Mouse (Mus musculus) gastrocnemius, adult 2 months (tissue): ENCODE measurements around the gene Mecr. TPM values are rescaled to one million over a fixed set of nuclear protein-coding genes. Genes with fewer than 3 reads are reported as not detected.

Experiments
- DNase-seq: peaks from one replicate; pipeline ENCODE4 v3.0.0; 2022
- H3K27ac ChIP-seq: fragments of 200-600 bp; 2 replicates; pipeline ENCODE4 v1.8.1; 2022; ENCODE audit warnings: mild to moderate bottlenecking
- H3K4me3 ChIP-seq: fragments of 200-600 bp; 2 replicates; pipeline ENCODE4 v1.8.1; 2022; ENCODE audit warnings: mild to moderate bottlenecking, moderate library complexity
- CTCF ChIP-seq: fragments of 200-600 bp; IDR thresholded peaks from 2 replicates; pipeline ENCODE4 v1.8.1; 2022; ENCODE audit warnings: antibody characterized with exemption, mild to moderate bottlenecking, moderate library complexity
- intact Hi-C: fragments of 180-260 bp; cut with DNase I; formaldehyde crosslinking; loops from one replicate; pipeline ENCODE4 v1.15.1; 2025
- total RNA-seq, 2 experiments: library from RNA; stranded (reverse); gene quantifications; 2 replicates each; pipeline ENCODE4 v1.2.3; 2021

Mecr gene
- total RNA-seq, 2 experiments from 2014 or later, result 16.3 to 25.4 TPM

DNA sequence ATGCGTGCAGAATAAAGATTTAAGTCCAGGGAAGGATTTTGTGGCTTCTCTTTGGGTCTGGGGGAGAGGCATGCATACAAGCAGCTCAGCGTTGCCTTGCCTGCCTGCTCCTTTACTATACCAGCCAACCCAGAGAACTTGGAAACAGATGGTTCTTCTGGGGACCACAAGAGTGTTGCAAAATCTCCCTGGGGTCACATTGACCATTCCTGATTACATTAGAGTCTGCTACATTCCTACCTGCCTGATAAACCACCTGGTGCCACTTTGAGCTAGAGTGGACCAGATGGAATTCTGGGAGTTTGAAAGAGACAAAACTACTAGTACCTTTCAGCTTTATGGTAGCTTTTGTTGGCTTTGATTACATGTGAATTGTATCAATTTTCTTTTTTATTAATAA, 33.6 kb downstream of the Mecr start:
- H3K27ac ChIP-seq, result peak overlapping the region; percentile 10; the same call in 1 of the 2 replicates
- no peak for TF ChIP-seq CTCF
- no peak for DNase-seq
- intact Hi-C loops, result no loop called here
- H3K4me3 ChIP-seq, result peak overlapping the region; percentile 13; the same call in 1 of the 2 replicates

DNA sequence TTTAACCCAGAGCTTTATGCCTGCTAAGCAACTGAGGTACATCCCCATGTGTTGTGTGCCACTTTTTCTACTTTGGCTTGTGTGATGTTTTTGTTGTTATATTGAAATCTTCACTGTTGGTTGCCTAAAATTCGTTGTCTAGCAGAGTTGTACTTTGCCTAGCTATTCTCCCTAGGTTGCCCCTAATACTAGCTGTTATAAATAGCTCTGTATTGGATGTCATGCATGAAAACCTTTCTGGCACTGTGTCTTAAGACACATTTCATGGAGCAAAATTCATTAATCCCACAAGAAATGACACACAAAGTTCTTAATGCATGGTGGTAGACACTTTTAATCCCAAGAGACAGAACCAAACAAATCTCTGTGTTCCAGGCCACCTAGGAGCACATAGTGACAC, 36.4 kb downstream of the Mecr start:
- Histone ChIP-seq H3K27ac (peak overlapping the region; percentile 78), H3K4me3 (peak overlapping the region; percentile 42)
- no peak for DNase-seq
- intact Hi-C loops, result no loop called here
- no peak for TF ChIP-seq CTCF

DNA sequence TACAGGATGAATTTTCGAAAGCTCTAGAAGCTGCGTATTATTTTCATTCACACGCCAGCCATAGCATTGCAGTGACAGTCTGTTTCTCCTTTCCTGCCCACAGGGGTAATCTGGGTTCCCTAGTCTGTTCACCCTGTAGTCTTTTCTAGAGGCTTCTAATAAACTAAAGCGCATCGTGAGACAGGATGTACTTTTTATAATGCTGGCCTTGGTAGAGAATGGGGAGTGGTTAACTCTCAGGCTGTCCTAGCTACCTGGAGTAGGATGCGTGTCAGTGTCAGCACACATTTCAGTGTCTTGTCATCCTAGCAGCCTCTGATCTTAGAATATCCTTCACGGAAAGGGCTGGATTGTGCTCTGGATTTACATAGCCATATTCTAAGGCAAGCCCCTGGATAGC, 38.0 kb downstream of the Mecr start:
- TF ChIP-seq CTCF, result no peak
- intact Hi-C loops, result no loop called here
- peak overlapping the region; percentile 11; the same call in 1 of the 2 replicates for H3K4me3 ChIP-seq
- no peak for DNase-seq
- H3K27ac ChIP-seq, result peak overlapping the region; percentile 78

DNA sequence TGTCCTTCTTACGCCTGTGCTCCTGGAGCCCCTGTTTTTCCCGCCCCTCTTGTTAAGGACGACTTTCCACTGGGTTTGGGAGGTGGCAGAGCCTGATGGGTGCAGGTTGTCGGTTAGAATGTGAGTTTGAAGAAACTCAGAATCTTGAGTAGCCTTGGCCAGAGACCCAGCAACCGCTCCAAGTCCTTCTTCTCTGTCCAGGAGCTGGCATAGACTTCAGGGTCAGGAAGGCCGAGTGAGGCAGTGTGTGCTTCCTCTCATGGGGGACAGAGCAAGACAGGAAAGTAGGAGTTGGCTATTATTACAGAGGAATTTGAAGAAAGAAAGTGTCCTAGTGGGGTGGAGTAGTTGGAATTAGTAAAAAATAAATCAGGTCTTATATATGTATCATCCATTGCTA, 40.3 kb downstream of the Mecr start:
- DNase-seq, result peak; percentile 64

DNA sequence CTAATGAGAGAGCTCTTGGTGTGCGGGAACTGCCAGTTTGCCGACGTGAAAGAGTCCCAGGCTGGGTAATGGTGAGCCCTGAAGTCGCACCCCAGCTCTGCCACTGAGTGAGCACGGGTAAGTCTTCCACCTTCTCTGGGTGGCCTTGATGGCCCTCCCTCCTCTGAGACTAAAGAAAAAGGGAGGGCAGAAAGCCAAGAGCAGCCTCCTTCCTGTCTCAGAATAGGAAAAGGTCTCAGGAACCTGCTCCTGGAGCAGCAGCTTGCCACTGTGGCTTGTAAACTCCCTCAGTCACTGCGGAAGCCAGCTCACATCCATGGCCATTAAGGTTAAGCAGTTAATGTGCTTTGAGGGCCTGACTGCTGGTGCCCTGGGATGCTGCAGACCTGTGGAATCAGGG, 42.1 kb downstream of the Mecr start:
- peak overlapping the region; percentile 24; the same call in 1 of the 2 replicates for H3K27ac ChIP-seq

More for the DNA sequence above, 40.3 kb downstream of the Mecr start:
- intact Hi-C loops, result no loop called here
- no peak for TF ChIP-seq CTCF
- Histone ChIP-seq H3K27ac (peak overlapping the region; percentile 6), H3K4me3 (peak overlapping the region; percentile 16; the same call in 1 of the 2 replicates)

DNA sequence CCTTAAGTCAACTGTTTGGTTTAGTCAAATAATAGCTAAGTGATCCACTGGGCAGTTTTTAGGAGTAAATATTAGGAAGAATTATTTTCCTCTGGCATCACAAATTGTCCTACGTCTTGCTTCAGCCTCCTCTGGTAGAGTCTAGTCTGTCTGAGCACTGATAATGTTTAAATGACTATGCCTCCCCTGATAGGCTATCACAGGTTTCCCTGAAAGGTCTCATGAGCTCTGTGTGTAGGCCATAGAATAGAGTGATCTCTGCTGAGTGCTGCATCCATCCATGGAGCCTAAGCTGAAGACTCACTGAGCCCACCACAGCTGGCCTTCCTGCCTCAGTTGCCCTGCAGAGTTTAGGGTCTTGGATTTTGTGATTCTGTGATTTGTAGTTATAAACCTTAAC, 45.3 kb downstream of the Mecr start:
- DNase-seq, result no peak
- no peak for TF ChIP-seq CTCF
- no peak overlapping the region for H3K4me3 ChIP-seq
- intact Hi-C loops, result no loop called here
- H3K27ac ChIP-seq, result no peak overlapping the region

More for the DNA sequence above, 42.1 kb downstream of the Mecr start:
- DNase-seq, result no peak
- no peak for TF ChIP-seq CTCF
- no peak overlapping the region for H3K4me3 ChIP-seq
- intact Hi-C loops, result no loop called here

DNA sequence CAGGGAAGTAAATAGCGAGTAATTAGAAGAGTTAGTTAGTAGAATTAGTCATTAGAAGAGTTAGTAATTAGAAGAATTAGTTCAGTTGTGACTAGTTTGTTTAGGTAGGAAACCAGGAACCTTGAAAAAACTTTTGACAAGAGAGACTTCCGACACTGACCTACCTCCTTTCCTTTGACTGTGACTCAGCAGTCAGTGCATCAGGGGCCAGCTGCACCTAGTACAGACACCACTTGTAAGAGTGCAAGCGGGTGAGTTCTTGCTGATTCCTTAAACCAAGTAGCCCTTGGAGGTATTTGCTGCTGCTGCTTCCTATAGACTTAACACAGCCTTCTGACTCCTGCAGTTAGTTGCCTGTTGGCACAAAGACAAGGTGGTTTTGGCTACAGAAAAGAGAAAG, 47.4 kb downstream of the Mecr start:
- no peak overlapping the region for H3K4me3 ChIP-seq
- H3K27ac ChIP-seq, result peak overlapping the region; percentile 20; the same call in 1 of the 2 replicates
- DNase-seq, result no peak
- no peak for TF ChIP-seq CTCF
- intact Hi-C loops, result no loop called here

DNA sequence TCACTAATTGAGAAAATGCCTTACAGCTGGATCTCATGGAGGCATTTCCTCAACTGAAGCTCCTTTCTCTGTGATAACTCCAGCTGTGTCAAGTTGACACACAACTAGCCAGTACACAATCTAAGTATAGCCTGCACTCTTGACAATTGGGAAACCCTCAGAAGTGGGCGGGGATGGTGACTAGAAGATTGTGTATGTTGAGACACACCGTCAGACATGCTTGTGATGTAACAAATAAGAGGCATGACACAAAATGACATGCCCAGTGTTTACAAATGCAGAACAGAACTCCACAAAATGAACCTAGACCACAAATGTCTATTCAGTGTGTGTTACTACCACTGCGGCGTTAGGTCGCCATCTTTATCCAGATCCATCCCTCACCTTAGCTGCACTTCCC, 53.8 kb downstream of the Mecr start:
- no peak for TF ChIP-seq CTCF
- no peak overlapping the region for H3K4me3 ChIP-seq
- no peak overlapping the region for H3K27ac ChIP-seq

DNA sequence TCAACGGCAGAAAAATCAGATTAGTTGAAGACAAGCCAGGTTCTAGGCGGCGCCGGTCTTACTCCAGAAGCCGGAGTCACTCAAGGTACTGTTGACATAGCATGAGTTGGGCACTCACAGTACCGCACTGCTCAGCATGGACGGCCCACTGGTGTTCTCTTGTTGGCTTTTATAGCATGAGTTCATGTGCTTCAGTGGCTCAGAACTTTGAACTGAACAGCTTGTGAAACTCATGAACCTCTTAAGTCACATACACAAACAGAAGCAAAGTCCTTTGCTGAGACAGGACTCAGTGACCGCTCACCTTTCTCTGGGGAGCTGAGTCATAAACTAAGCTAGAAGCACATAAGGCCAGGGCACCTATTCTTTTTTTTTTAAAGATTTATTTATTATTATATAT, 54.5 kb downstream of the Mecr start:
- no peak overlapping the region for H3K27ac ChIP-seq
- peak; percentile 11 for DNase-seq
- no peak overlapping the region for H3K4me3 ChIP-seq
- TF ChIP-seq CTCF, result no peak
- intact Hi-C loops, result no loop called here

More for the DNA sequence above, 53.8 kb downstream of the Mecr start:
- DNase-seq, result no peak
- intact Hi-C loops, result no loop called here

DNA sequence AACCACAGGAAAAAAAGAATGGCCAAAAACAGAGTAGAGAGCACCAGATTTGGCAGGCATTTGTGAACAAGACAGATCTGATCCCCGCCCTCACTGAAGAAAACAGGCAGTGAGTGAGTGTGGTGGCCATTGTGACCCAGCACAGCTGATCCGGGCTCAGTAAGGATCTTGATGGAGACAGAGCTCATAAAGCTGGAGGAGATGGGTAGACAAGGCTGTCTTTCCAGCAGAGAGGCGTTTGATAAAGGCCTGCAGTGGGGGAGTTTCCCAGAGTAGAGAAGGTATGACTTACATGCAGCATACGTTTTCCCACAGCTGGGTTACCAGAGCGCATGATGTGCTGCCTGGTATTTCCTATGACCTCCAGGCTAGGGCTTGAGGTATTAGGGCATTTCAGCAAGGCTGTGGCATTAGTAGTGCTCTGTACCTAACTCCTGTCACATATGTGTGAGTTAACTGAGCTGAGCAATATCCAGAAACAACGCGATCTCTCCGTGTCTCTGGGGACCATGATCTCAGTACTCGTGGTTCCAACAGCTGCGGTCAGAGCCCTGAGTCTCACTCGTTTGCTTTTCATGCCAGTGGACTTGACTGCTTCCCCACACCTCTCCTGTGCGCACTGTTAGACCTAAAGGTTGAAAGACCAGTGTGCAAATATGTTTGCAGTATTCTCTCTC, 55.4 kb downstream of the Mecr start:
- TF ChIP-seq CTCF, result no peak
- intact Hi-C loops, result no loop called here
- peak; percentile 55 for DNase-seq
- peak overlapping the region; percentile 50 for H3K27ac ChIP-seq
- no peak overlapping the region for H3K4me3 ChIP-seq

DNA sequence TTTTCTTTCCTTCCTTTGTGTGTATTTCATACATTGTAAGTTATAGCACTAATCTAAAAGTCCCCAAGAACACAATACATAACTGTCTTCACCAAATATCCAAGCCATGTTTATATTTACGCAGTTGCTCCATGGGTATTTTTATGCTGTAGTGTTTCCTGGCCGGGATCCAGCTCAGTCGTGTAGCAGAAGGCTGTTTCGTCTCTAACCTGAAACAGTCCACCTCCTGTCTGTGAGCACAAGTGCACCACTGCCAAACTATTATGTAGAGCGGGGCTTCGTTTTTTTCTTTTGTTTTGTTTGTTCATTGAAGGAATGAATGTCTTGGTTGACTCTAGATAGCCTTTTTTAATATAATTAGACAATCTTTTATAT, 55.9 kb downstream of the Mecr start:
- Histone ChIP-seq H3K27ac (peak overlapping the region; percentile 50; the same call in 1 of the 2 replicates), H3K4me3 (no peak overlapping the region)
- peak; percentile 43 for DNase-seq
- no peak for TF ChIP-seq CTCF
- intact Hi-C loops, result no loop called here

DNA sequence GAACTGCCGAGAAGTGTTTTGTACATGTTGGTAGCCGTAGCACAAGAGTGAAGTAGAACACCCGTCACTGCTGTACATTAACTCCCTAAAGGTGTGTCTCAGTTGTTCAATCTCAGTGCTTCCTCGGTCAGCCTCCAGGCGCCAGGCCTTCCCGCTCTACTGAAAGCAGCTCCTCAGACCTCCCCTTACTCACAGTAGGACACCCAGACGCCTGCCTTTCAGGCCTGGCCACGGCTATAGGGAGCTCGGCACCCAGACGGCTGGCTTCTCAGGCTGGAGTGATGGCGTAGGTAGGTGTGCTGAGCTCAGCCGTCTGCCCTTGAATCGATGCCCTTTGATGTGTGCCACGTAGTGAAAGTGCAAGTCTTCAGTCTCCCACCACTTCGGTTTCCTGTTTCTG, 57.8 kb downstream of the Mecr start:
- Histone ChIP-seq H3K27ac (no peak overlapping the region), H3K4me3 (no peak overlapping the region)
- TF ChIP-seq CTCF, result no peak
- intact Hi-C loops, result no loop called here
- peak; percentile 6 for DNase-seq

DNA sequence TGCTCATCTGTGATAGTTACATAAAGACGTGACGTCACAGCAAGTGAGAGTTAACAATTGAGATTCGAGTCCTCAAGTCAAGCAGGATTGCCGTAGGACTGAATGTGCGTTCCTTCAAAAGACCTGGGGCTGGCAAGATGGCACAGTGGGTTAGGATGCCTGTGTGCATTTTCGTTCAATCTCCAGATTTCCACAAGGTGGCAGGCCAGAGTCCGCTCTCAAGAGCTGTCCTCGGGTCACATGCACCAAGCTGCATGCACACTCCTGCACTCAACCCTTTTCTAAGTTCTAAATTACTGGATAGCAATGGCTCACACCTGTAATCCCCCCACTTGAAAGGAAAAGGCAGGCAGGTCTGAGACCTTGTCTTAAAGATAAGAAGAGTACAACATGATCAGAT, 61.2 kb downstream of the Mecr start:
- Histone ChIP-seq H3K4me3 (no peak overlapping the region), H3K27ac (no peak overlapping the region)
- DNase-seq, result peak; percentile 32
- peak; percentile 56 for TF ChIP-seq CTCF
- intact Hi-C loops, result no loop called here

DNA sequence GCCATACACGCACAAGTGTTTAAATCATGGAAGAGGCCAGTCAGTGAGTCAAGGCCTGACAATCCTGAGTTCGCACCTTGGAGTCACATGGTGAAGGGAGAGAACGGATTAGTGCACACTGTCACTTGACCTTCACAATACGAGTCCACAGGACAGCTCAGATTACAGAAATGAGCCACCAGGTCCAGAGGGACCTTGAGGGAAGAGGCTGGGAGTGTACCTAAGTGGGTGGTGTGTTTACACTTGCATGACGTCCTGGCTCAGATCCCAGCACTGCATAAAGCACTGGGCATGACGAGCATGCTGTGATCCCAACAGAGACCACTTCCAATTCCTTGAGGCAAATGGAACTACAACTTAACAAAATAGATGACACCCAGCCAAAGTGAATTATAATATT, 63.2 kb downstream of the Mecr start:
- Histone ChIP-seq H3K4me3 (no peak overlapping the region), H3K27ac (no peak overlapping the region)
- intact Hi-C loops, result no loop called here
- no peak for DNase-seq
- TF ChIP-seq CTCF, result no peak
